ENCODE assay signal across 8 mouse cellular contexts in the genomic region with DNA sequence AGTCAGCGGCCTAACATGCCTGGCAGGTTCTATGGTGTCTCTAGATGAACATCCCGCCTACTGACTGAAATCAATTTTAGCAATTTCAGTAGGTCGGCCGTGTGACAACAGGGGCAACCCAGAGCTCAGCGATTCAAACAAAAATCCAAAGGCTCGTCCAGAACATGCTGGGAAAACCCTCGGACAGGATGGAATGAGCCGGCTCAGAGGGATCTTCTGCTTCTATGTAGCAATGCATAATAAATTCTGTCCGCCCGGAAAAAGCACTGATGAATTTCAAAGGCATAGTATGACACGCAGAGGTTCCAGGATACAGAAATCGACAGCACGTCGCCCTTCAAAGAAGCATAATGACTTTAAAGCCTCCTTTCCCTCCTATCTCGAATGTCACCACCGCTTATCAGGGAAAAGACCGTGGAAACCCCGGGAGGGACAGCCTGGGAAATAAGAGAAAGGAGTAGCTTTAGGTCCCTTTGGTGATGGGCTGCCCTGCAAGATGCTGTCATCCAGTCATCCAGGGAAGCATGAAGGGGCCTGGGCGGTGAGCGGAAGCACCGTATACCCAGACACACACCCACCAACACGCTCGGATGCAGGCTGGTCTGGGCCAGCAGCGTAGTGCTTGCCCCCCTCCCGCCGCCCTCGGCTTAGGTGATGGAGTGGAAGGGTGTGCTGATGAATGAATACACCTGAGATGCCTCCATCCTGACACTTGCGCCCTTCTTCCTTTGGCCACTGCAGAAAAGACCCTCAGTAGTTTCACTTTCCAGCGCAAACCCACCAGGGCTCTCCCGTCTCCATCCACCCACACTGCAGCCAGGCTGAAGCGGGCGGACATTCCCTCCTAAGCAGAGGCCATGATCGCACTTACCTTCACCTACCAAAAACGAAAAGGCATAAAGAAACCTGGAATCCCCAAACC.
DNase-seq lines count a peak whose midpoint lies in the region.

No protein-coding gene starts in this region.

- DNase-seq in B cell, adult 2 months, result peak; percentile 61
- peak; percentile 13 for DNase-seq in ES-CJ7 (ENCODE audit: low read depth, low spot score)
- peak; percentile 70 to 72 for DNase-seq in cerebellum, postnatal 10 days
- peak; percentile 40 to 42 for DNase-seq in frontal cortex, postnatal 36 days (ENCODE audit: low spot score in 2 of 2)
- DNase-seq in kidney, postnatal 10 days, result peak; percentile 55
- DNase-seq in lung, postnatal 36 days, result peak; percentile 51
- DNase-seq in right cerebral cortex, postnatal 10 days (ENCODE audit: low spot score in 2 of 2), result peak; percentile 63
- DNase-seq in urinary bladder, postnatal 10 days (ENCODE audit: low spot score), result no peak
